Mouse (Mus musculus) frontal cortex, postnatal 25 days (tissue): ENCODE measurements around the gene Pkp3.

Source experiments
- DNase-seq, 2 experiments: peaks; one replicate each; pipeline ENCODE4 v3.0.0; 2022; ENCODE audit warnings: low spot score in 2 of 2

Pkp3 gene

DNA sequence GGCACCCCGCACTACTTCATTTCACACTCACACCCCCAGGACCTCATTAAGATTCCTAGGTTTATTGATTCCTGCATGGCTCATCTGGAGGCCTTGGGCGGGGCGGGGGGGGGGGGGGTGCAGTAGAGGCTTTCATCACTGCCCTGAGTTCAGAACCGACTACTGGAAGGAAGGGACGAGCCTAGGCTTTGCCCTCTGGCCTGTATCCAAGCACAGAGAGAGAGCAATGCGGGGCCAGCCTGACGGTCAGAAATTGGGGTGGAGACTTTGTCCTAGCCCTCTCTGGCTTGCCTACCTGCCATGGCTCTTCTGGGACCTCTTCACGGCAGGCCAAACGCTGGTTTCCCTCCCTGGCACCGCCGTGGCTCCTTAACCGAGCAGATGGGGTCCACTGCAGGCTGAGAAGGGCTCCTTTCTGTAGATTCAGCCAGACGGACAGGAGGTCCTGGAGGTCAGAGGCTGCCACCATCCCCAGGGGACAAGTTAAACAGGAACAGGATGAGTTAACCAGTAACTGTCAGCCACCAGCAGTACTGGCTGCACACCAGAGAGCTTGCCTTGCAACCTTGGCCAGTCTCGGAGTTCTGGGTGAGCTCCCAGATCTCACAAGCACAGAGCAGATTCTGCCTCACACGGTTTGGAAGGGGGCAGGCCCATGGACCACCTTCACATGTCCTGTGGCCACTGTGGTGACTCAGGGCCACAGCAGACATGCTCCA lies 16.6 kb downstream of the Pkp3 start:
- no peak for DNase-seq

DNA sequence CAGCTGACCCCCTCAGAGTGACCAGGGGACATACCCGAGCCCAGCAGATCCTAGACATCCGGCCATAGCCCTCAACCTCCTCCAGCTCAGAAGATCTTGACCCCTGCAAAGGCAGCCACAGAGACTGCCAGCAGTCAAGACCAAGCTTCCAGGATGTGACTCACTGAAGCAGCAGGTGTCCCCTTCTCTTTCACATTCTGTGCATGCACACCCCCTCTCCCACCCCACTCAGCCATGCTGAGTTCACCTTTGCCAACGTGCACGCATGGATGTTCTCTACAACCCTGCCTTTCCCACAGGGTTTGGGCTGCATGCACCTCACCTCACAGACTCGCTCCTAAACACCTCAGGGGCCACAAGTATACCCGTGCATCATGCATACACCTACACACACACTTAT lies 18.0 kb downstream of the Pkp3 start:
- no peak for DNase-seq

DNA sequence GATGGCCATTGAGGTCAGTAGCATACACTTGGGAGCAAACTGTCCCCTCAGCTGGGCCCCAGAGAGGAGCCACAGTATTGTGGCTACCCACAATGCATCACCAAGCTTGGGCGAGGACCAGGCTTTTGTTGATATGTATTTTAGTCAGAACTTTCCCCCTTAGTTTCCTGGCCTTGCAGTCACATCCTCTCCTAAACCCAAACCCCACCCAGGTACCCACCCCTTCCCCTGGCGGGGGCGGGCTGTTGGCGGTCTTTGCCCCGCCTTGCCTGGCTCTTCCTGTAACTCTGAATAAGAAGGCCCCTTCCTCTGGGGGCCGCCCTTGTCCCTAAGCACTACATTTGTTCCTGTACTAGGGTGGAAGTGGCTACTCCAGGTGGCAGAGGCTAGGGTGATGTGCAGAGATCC lies 18.6 kb downstream of the Pkp3 start:
- no peak for DNase-seq

DNA sequence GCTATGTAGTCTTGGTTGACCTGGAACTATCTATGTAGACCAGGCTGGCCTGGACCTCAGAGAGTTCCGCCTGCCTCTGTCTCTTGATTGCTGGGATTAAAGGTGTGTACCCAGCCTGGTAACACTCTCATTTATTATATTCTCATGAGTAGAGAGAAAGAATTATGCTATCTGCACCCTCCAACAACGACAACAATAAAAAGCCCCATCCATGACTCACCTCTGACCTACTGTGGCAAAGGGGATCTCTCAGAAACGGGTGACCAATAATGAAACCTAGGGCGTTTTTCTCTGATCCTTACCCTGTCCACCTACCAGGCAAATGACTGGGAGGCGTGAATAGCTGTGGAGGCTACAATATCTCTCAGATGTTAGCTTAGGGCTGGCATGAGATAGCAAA lies 19.2 kb downstream of the Pkp3 start:
- no peak for DNase-seq

DNA sequence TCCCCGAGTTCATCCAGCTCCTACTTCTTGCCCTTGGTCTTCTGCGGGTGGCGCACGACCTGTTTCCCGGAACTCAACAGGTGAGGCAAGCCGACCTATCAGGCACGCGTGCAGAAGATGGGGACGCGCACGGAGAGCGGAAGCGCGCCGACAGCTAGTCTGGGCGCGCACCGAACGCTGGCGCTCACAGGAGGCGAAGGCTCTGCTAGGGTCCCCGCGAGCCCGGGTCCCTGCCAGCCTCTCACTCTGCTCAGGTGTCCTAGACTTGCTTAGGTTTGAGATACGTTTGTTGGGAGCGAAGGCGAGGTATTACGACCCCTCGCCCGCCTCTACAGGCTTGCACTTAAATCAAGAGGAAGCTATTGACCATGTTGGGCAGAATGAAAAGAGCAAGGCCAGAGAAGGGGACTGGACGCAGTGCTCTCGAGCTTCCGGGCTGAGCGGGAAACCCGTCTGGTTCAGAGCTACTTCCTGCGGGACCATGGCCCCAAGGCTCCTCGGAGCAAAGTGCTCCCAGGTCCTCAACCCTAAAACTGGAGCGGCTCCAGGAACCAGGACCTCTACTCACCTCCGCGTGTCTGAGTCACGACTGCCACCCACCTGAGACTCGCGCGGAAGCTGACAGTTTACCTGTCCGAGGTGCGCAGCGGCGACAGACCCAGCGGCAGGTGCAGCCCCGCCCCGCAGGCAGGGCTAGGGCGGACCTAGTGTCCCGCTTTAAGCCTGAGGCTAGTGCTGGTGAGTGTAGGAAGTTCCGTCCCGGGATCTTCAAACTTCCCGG lies 22.1 kb downstream of the Pkp3 start, which contains the start of gene Sigirr:
Sigirr (minus strand) TSS at position 662 of the 781 bp plus-strand sequence.
- DNase-seq: no peak

DNA sequence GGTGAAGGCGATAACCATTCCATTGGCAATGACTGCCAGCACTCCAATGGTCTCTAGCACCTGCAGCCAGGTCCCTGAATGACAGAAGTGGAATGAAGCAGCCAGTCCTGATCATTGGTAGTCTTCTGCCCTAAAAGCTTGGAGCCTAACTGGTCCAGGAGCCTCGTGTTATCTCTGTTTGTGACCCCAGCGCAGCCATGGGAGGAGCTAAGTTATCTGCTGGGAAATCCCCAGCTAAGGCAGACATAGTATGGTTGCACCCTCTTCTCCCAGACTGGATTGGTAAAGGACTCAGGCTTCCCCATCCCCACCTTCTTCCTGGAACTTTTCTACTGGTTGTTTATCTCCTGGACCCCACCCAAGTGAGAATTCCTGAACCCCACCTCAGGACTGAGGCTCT lies 25.1 kb downstream of the Pkp3 start:
- DNase-seq: no peak

DNA sequence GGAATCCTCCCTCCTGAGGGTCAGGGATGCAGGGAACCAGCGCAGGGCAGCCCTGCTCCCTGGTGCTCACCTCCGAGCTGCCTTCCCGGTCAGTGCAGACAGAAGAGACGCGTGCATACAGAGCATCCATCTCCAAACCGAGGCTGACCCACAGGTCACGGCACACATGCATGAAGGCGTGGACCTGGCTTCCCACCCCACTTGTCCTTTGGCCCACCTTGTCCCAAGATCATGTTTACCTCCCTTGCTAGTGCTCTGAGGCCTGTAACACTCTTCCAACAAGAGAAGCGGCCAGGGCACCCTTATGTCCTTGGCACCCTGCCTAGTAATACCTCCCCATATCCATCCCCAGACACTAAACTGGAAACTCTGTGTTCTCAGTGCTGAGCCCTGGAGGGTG lies 37.9 kb downstream of the Pkp3 start:
- no peak for DNase-seq

DNA sequence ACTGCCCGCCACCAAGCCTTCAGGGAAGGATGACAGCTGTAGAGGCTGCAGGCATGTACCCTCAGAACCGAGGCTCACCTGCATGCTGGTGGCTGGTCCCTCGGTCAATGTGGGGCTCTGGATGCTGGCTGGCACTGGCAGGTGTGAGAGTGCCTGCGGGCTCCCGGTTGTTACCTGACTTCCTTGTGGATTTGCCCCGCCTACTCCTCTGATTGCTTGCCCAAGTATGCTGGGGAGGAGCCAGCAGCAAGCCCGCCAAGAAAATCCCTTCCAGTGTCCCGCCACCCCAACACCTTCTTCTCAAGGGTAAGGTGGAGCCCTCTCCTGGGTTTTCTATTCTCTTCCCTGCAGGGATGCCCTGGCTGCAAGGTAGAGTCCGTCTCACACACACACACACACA lies 39.6 kb downstream of the Pkp3 start, which contains the start of gene Ano9:
Ano9 (minus strand) TSS at position 171 of the 400 bp plus-strand sequence.
- DNase-seq: no peak

DNA sequence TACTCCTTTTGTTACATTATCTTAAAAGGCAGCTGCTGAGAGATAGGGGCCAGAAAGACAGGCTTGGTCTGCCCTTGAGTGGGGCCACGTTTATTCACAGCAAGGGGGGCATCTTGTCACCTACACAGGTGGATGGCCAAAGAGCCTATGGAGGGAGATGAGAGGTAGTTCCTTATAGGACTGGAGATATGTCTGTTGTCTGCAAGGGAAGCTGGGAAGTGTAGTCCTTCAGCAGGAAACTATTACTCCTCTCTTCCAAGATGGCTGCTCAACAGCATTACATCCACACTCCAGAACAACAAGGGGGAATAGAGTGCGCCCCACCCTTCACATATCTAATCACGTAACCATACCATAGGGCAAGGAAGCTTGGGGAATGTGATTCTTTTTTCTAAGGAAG lies 41.5 kb downstream of the Pkp3 start:
- DNase-seq: no peak

DNA sequence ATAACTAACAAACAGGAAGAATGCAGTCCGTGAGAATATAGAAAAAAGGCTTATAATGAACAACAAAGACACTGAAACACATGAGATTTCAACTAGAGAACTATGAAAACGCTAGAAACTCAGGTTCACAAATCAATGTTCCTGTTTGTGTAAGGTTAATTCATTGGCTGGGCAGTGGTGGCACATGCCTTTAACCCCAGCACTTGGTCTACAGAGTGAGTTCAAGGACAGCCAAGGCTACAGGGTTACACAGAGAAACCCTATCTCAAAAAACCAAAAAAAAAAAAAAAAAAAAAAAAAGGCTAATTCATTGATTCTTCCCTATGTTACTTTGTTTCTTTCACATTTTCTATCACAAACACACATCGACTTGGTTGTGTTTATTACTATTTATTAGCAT lies 42.6 kb downstream of the Pkp3 start:
- DNase-seq: no peak

DNA sequence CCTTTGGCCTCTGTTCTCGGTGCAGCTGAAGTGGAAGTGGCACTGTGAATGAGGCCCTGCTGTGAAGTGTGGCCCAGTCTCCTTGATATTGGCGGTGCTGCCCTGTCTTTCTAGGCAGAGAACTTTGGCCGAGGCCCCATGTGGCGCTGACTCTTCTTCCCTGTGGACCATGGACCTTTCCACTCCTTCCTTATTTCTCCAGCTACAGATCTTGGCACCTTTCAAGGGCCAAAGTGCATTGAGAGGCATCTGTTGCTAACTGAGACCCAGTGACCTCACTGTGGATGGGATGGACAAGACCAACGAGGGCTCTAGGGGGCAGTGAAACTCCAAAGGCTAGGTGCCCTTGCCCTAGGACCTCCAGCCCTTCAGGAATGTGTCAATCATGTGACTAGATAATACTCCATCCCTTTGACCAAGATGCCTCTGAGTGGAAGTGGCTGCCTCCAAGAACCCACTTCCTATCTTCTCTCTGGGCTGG lies 43.1 kb downstream of the Pkp3 start:
- no peak for DNase-seq

DNA sequence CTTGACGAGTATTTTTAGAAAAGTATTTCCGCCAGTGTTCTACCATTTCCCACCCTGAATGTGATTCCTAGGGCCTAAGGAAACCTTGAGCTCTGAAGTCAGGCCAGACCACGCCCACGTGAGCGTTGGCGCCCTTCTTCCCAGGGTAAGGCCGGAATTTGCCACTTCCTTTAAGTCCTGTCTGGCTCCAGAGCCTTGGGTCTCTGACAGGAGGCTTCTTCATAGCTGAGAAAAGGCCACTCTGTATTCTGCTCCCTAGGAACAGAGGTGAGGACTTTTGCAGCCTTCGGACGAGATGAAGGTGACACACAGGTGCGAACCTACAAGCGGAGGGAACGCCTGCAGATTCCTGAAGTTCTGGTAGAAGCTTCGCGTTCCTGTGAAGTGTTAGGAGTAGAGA lies 44.2 kb downstream of the Pkp3 start, which contains the start of gene Ptdss2:
Ptdss2 (plus strand) TSS at position 138 of the 400 bp plus-strand sequence.
- DNase-seq: no peak

DNA sequence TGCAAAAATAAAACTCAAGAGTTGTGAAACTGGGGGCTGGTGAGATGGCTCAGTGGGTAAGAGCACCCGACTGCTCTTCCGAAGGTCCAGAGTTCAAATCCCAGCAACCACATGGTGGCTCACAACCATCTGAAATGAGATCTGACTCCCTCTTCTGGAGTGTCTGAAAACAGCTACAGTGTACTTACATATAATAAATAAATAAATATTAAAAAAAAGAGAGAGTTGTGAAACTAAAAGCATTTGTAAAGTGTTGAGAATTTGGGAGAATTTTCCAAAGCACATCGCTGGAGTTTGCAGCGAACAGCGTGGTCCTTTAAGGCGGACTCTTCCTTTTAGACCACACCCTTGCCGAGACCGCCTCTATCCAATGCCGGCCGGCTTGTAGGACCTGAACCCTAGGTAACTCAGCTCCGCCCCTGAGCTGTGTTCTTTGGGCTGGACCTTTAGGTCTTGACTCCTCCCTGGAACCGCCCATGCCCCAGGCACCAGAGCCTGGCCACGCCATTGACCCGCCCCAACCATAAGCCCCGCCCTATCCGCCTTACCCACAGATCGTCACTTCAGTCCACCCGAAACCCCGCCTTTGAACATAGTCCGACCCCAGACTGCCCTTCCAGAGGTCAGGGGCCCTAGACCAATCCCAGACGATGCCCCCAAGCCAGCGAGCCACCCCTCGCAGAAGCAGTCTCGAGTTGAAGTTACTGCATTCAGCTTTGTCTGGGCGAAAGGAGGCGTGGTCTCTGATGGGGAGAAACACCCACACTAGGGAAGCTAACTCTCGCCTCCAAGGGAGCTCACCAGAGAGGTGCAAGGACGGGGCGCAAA lies 44.9 kb downstream of the Pkp3 start:
- peak; percentile 53 to 75 for DNase-seq

DNA sequence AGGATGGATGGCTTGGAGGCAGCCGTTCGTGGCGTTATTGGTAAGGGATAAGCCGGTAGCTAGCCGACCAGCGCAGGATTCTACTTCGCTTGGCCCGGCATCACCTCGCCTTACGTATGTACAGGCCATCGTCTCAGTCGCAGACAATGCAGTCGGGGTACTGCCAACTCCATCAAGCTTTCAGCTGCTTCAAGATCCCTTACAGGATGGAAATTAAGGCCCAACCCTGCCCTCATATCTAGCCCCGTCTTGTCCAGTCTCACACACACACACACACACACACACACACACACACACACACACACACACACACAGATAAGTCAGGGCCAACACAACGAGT lies 45.5 kb downstream of the Pkp3 start:
- DNase-seq: no peak

DNA sequence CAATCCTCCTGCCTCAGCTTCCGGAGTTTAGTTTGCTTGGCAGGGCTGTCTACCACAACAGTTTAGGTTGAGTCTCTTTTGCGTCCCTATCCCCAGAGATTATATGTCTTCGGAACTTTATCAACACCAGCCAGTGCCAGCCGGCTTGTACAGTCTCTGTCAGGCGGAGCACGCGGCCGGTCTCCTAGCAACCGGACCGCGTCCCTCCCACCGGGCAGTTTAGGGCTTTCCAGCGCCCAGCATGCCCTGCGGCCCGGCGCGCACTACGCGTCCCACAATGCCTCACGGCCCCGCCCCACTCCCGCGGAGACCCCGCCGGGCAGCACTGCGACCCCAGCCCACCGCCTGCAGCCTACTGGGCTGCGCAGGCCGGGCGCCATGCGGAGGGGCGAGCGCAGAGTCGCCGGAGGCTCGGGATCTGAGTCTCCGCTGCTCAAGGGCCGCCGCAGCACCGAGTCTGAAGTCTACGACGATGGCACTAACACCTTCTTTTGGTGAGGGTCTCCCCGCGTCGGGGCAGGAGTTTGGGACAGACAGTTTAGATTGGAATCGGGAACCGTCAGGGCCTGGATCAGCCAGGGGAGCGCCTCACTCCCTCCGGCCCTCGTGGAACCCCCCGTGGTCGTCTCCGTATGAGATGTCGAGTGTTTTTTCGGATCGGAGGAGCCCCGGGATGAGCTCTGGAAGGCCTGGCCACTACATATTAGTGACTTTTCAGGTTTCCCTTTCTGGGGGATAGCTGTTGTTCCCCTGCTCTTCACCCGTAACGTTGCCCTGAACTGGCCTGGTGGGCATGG lies 53.2 kb downstream of the Pkp3 start:
- DNase-seq: peak; percentile 80

DNA sequence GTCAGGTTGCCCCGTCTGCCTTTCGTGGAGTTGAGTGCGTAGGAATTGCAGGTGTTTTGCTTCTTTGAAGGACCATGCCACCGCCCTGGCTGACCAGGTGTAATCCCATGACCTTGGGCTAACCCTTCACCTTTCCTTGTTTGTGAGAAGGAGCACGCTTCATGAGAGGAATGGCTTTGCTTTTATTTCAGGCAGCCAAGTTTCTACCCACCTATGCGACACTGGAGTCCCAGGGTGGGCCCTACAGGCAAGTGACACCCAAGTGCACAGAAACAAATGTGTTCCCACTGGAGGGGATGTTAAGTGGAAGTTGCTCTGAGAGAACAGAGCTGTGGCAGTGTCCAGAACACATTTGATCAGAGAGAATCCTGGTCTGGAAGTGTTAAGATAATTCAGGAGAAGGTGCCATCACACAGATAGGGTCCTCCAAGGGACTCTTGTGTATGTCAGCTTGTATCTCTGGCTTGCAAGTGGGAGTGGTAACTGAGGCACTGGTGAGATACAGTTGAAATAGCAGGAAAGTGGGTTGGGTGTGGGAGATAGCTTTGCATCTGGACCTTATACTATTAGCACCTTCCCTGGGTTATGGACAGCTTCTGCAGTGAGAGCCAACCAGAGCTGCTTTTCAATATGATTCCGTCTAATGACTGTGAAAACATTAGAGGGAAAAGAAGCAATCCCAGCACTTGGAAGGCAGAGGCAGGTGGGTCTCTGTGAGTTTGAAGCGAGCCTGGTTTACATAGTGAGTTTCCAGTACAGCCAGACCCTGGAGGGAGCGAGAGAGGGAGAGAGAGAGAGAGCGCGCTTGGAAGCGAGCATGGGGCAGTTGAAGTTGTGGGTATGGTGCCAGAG lies 54.1 kb downstream of the Pkp3 start:
- no peak for DNase-seq
